Mouse (Mus musculus): ENCODE data around the gene Bcl2l11.
A peak's percentile ranks its signal among the peaks of the same experiment; 100 is the strongest.
"Not testable (repeated sequence)": the region's sequence is repeated elsewhere in the genome, so short reads cannot be mapped to it uniquely, and the experiment has no call there.

The Bcl2l11 gene

DNA sequence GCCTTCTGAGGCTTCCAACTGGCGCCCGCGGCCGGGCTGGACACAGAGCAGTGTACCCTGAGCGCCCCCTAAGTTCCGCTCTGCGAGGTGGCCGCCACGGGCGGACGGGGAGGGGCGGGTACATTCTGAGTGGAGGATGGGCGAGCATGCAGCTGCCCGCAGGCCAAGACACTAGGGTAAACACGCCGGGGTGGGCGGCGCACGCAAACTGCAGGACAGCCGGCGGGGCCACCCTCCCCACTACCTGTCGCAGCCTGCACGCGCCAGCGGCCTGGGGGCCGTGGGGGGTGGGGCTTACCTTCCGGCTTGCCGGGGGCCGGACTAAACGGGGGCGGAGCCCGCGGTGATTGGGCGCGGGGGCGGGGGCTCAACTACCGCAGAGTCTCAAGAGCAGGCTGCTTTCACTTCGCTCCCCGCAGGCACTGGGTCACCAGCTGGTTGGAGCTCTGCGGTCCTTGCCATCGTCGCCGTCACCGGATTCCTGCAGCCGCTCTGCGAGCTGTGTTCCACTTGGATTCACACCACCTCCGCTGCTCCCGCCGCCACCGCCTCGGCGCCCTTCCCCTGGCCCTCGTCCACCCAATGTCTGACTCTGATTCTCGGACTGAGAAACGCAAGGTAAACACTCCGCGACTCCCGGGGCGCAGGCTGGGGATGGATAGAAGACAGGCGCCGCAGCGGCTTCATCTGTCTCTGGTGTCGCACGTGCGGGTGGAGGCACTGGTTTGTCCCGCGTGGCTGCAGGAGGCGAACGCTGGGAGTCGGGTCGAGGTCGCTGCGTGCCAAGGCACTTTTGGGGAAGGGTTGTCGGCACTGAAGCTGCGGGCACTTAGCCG is at the start of gene Bcl2l11:
Bcl2l11 (plus strand) TSS at position 404 of the 836 bp plus-strand sequence.
- DNase-seq (ENCODE audit: low spot score), result peak; percentile 77

GRCm38 (mm10) chr2:128076936-128077335 is 48.9 kb upstream of the Bcl2l11 start:
- no peak for DNase-seq (ENCODE audit: low spot score)

- no peak for DNase-seq (ENCODE audit: low spot score)
These were observed 47.0 kb upstream of the Bcl2l11 start for GRCm38 (mm10) chr2:128078859-128079258.

- no peak for DNase-seq (ENCODE audit: low spot score)
These were observed 46.5 kb upstream of the Bcl2l11 start for GRCm38 (mm10) chr2:128079316-128079715.

- DNase-seq (ENCODE audit: low spot score), result no peak
These were observed 42.0 kb upstream of the Bcl2l11 start for GRCm38 (mm10) chr2:128083844-128084243.

DNA sequence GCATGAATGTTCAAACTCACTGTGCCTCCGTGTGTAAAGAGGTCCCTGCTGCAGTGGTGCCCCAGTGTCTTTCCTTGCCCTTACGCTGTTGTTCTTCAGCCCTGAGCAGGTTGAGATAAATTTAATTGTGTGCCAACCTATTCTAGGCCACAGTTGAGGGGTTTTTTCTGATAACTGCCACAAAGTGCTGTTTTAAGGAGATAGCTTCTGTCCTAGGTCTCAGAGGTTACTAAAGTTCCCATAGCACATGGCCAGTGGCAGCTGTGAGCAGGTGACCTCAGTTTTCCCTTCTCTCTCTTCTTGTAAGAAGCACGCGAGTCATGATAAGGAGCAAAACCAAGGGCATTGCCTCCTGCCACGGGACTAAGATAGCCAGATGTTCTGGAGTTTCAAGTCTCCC is 41.2 kb upstream of the Bcl2l11 start:
- no peak for DNase-seq (ENCODE audit: low spot score)

DNA sequence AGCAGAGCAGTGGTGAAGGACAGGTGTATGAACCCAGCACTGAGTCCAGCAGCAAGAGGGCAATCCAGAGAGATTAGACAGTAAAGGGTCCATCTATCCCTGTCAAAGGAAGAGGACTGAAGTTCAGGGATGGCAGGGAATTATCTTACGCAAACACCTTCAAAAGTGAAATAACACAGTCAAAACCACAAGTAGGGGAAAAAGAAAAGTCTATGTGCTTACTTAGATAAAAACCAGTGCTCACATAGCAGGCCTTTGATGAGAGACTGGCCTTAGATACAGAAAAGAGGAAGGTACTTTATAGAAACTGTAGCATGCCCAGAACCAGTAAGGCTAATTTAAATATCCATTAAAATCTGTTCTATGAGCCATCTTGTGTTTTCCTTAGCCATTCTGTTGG is 40.4 kb upstream of the Bcl2l11 start:
- DNase-seq (ENCODE audit: low spot score), result no peak

- DNase-seq (ENCODE audit: low spot score), result no peak
These were observed 39.4 kb upstream of the Bcl2l11 start for GRCm38 (mm10) chr2:128086301-128086886.

- no peak for DNase-seq (ENCODE audit: low spot score)
These were observed 38.8 kb upstream of the Bcl2l11 start for GRCm38 (mm10) chr2:128086996-128087526.

- DNase-seq (ENCODE audit: low spot score), result no peak
These were observed 37.9 kb upstream of the Bcl2l11 start for GRCm38 (mm10) chr2:128087798-128088545.

- DNase-seq (ENCODE audit: low spot score), result no peak
These were observed 35.5 kb upstream of the Bcl2l11 start for GRCm38 (mm10) chr2:128090283-128090885.

- no peak for DNase-seq (ENCODE audit: low spot score)
These were observed 34.1 kb upstream of the Bcl2l11 start for GRCm38 (mm10) chr2:128091431-128092369.

DNA sequence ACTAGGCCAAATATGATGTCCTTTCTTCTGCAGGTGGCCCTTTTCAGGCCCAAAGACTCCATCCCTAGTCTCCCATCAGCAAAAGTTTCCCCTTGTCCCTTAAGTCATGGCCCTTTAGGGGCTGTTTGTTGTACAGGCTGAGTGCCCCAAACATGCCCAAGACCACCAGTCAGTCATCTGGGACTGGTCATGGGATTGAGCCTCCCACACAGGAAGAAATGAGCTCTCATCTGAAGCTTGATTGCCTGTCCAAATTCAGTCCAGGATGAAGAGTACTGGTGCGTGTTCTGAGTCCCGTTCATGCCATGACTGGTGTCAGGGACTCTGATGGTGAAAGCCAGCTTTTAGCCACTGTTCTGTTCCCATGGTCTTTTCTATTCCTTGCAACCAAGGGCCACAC is 33.4 kb upstream of the Bcl2l11 start:
- DNase-seq (ENCODE audit: low spot score), result no peak

DNA sequence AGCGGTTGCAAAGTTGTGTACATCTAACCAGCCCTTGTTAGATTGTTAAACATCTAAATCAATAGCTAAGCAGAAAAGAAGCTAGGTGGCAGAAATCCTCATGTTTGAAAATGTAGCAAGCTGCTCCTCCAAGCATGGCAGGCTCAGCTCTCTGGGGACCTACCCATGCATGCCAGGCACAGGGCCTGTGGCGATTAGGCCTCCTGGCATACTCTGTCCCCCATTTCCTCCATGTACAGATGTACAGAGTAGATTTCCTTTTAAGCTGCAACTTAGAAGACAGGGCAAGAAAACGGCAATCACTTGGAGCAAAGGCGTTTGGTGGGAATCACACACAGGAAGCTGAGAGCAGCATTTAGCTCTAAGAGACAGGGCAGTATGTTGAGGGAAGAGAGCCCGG is 31.6 kb upstream of the Bcl2l11 start:
- no peak for DNase-seq (ENCODE audit: low spot score)

DNA sequence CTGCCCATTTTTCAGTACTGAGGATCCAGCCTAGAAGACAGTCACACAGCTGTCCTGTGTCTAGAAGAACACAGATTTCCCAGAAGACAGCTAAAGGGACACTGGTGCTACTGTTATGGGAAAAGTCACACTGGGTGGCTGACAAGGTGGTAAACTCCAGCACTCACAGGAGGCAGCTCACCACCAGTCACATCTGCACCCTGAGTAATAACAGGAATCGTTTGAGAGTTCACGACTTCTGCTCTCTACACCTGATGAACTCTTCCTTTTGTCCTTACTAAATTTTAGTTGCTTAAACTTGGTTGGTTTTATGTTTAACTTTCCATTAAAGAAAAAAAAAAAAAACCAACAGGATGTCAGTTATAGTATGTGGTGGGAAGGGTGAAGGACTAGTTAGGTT is 31.2 kb upstream of the Bcl2l11 start:
- DNase-seq (ENCODE audit: low spot score), result no peak

DNA sequence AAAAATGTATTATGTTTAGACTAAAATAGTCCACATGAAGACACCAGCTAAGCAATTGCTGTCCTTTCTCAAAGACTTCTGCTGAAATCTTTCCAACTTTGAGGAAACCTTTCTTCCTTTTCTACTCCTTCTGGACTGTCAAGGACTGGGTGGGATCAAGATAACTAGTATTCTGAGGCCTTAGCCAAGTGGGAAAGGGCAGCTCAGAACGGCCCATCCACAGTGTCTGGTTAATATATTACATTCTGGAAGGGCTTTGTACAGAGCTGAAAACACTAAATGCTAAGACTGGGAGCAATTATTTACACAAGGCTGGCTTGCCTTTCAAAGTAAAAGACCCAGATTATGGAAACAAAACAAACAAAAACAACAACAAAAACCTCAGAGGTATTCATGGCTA is 30.6 kb upstream of the Bcl2l11 start:
- DNase-seq (ENCODE audit: low spot score), result no peak

DNA sequence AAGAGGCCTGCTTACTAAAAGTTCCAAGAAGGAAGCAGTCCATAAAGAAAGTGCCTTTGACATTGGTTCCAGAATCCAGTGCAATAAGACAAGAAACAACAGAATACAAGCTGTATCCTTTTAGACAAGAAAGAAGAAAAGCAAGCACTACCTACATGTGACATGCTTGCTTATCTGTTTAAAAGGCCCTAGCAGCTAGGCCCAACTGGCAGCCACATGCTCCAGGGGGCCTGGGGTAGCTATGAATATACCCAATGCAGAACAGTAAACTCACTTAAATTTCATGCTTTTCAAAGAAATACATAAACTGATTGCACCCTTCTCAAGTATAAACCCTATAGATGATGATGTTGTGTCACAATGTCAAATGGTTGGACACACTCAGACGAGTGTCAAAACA is 29.8 kb upstream of the Bcl2l11 start:
- no peak for DNase-seq (ENCODE audit: low spot score)

DNA sequence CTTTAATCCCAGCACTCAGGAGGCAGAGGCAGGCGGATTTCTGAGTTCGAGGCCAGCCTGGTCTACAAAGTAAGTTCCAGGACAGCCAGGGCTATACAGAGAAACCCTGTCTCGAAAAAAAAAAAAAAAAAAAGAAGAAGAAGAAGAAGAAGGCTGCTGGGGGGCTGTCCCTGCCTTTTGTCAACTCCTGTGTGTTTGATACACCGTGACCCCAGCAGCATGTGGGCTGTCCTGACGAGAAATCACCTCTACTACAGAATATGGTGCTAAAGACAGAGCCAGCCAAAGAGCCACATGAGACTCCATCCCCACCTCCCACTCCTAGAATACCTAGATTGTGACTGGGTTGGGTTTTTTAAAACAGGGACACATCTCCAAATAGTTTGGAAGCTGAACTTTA is 27.7 kb upstream of the Bcl2l11 start:
- DNase-seq (ENCODE audit: low spot score), result not testable (repeated sequence)

- DNase-seq (ENCODE audit: low spot score), result no peak
These were observed 23.8 kb upstream of the Bcl2l11 start for GRCm38 (mm10) chr2:128102086-128102485.

- DNase-seq (ENCODE audit: low spot score), result no peak
These were observed 21.0 kb upstream of the Bcl2l11 start for GRCm38 (mm10) chr2:128104815-128105214.

DNA sequence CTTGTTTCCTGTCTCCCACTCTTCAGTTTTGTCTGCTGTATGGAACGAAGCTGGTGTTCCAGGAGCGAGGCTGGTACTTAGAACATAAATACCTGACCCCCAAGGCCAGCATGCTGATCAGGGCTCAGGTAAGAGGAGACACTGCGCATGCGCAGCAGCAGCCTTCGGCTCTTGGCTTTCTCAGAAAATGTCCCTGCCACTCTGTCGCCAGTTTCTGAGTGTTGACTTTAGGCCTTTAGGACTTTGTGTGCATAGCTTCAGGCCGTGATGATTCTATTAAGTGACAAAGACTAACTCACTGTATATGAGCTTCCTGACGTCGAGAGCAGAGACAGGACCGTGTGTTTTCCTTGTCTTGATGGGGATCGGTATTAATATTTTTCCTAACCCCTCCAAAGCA is 20.2 kb upstream of the Bcl2l11 start:
- no peak for DNase-seq (ENCODE audit: low spot score)
